Comparison of ENCODE assay signal across 15 mouse cellular contexts in genomic region chr15:101382811-101383210, GRCm38 (mm10). TPM values are rescaled to one million over a fixed set of nuclear protein-coding genes. Genes with fewer than 3 reads are reported as not detected.
DNase-seq lines count a peak whose midpoint lies in the region; ATAC-seq and TF ChIP-seq lines count a peak whose summit lies in the region.
"Had no signal": no experiment of that assay in that cellular context is flagged by ENCODE, and none has a peak within 500 bp of the region (broad histone marks: within the 10 kb centered on the region; RNA-seq: fewer than 3 reads in every experiment).

No protein-coding gene starts in this region.

- no peaks in the 10 kb centered on the region for H3K27me3 ChIP-seq in stomach, postnatal 0 days (ENCODE audit: control insufficient read depth, insufficient read depth, low read length)
- H3K27me3 ChIP-seq: limb, embryonic 15.5 days; lung, embryonic 15.5 days had no signal

- ATAC-seq in stomach, postnatal 0 days (ENCODE audit: low FRiP score, low TSS enrichment), result no peak
- ATAC-seq: activated CD4-positive, CD25-positive, alpha-beta regulatory T cell, adult 4 months; intestine, postnatal 0 days had no signal

- WGBS in stomach, postnatal 0 days, result 75% methylated on average over 11 of the region's 11 CpGs

- no peak overlapping the region for H3K4me2 ChIP-seq in stomach, postnatal 0 days (replicated peaks; ENCODE audit: low read depth)
- H3K4me2 ChIP-seq: limb, embryonic 15.5 days; lung, embryonic 15.5 days had no signal

- peak; percentile 92 for DNase-seq in left cerebral cortex, postnatal 4 days
- DNase-seq in left cerebral cortex, adult 9 months (ENCODE audit: low spot score in 2 of 2), result no peak
- DNase-seq in cerebellum, adult 9-10 months, result peak; percentile 73
- DNase-seq in gastrocnemius, postnatal 25 days, result peak; percentile 70
- DNase-seq in stomach, postnatal 0 days (ENCODE audit: low spot score), result no peak
- DNase-seq in thymus, adult 18-20 months, result no peak
- no peak for DNase-seq in adrenal gland, postnatal 10 days
- DNase-seq: kidney, postnatal 14 days; thymus, adult 2 months had no signal

- no peak overlapping the region for H3K27ac ChIP-seq in stomach, postnatal 0 days (replicated peaks)
- H3K27ac ChIP-seq: hindbrain, embryonic 10.5 days; limb, embryonic 15.5 days; lung, embryonic 15.5 days had no signal

- TF ChIP-seq CTCF in stomach, postnatal 0 days (IDR thresholded peaks at IDR 0.05; ENCODE audit: low read depth), result no peak

- H3K9ac ChIP-seq in stomach, postnatal 0 days (ENCODE audit: low read length), result no peak overlapping the region
- H3K9ac ChIP-seq: limb, embryonic 15.5 days; lung, embryonic 15.5 days had no signal

- H3K9me3 ChIP-seq in stomach, postnatal 0 days (ENCODE audit: control insufficient read depth, low read length), result no peaks in the 10 kb centered on the region
- H3K9me3 ChIP-seq: hindbrain, embryonic 10.5 days; limb, embryonic 15.5 days; lung, embryonic 15.5 days had no signal

- intact Hi-C loops in left cerebral cortex, postnatal 4 days (cut with DNase I), result no loop called here

- TF ChIP-seq EP300 in stomach, postnatal 0 days (optimal IDR thresholded peaks at IDR 0.05), result no peak

- peaks cover 3% of the 10 kb centered on the region; the same call in 1 of the 2 replicates for H3K4me1 ChIP-seq in stomach, postnatal 0 days (replicated peaks; ENCODE audit: control insufficient read depth, insufficient read depth)
- H3K4me1 ChIP-seq: limb, embryonic 15.5 days had no signal

- H3K36me3 ChIP-seq in stomach, postnatal 0 days (ENCODE audit: control insufficient read depth, insufficient read depth, low read length), result no peaks in the 10 kb centered on the region
- H3K36me3 ChIP-seq: hindbrain, embryonic 10.5 days; limb, embryonic 15.5 days; lung, embryonic 15.5 days had no signal

- no peak overlapping the region for H3K4me3 ChIP-seq in stomach, postnatal 0 days (ENCODE audit: low read depth, low read length)
- H3K4me3 ChIP-seq: hindbrain, embryonic 10.5 days; limb, embryonic 15.5 days; lung, embryonic 15.5 days had no signal

RNA-seq across cellular contexts. Expression of gene Krt80, which starts 12.8 kb away (rescaled TPM):
- total RNA-seq in left cerebral cortex, postnatal 4 days (2021), result under 1 TPM; 0.46 to 0.60 TPM
- 1 to 10 TPM; 1.6 to 1.9 TPM for total RNA-seq in gastrocnemius, postnatal 25 days (2021)
- 63.0 and 75.8 TPM in 2 replicates for polyA plus RNA-seq in stomach, postnatal 0 days (2015; fragmentation: Nextera tagmentation; extraction: Ambion mirVana)
- total RNA-seq in adrenal gland, postnatal 10 days (2021), result under 1 TPM; 0.75 to 0.76 TPM
- total RNA-seq: megakaryocyte-erythroid progenitor cell, adult 5-6 weeks had no signal
- polyA plus RNA-seq: activated CD4-positive, CD25-positive, alpha-beta regulatory T cell, adult 4 months had no signal

RNA-seq across cellular contexts. Expression of gene Krt7, which starts 28.0 kb away (rescaled TPM):
- under 1 TPM in 1 of 2 experiments, not detected in 1; 0.16 TPM for total RNA-seq in left cerebral cortex, postnatal 4 days (2021)
- total RNA-seq in gastrocnemius, postnatal 25 days (2021), result not detected
- polyA plus RNA-seq in stomach, postnatal 0 days (2015; fragmentation: Nextera tagmentation; extraction: Ambion mirVana), result 191 and 207 TPM in 2 replicates
- total RNA-seq in adrenal gland, postnatal 10 days (2021), result 1 to 10 TPM; 3.5 to 4.2 TPM
- total RNA-seq: megakaryocyte-erythroid progenitor cell, adult 5-6 weeks had no signal
- polyA plus RNA-seq: activated CD4-positive, CD25-positive, alpha-beta regulatory T cell, adult 4 months had no signal

RNA-seq across cellular contexts. Expression of gene Krt87, which starts 55.8 kb away (rescaled TPM):
- total RNA-seq in left cerebral cortex, postnatal 4 days (2021), result under 1 TPM; 0.24 to 0.38 TPM
- total RNA-seq in gastrocnemius, postnatal 25 days (2021), result not detected
- 0.23 and 0.24 TPM in 2 replicates for polyA plus RNA-seq in stomach, postnatal 0 days (2015; fragmentation: Nextera tagmentation; extraction: Ambion mirVana)
- total RNA-seq in adrenal gland, postnatal 10 days (2021), result not detected
- total RNA-seq: megakaryocyte-erythroid progenitor cell, adult 5-6 weeks had no signal

Comparison
In these comparisons a context has a peak if more than half of its experiments do, and no peak if none do; other contexts are left out.
1. DNase-seq: peak in left cerebral cortex, postnatal 4 days (single experiment), cerebellum, adult 9-10 months (single experiment) and gastrocnemius, postnatal 25 days (single experiment); none in left cerebral cortex, adult 9 months (0 of 2), stomach, postnatal 0 days (single experiment), thymus, adult 18-20 months (0 of 2) and adrenal gland, postnatal 10 days (single experiment).